Mouse (Mus musculus): ENCODE results near the gene Peg10.

DNA sequence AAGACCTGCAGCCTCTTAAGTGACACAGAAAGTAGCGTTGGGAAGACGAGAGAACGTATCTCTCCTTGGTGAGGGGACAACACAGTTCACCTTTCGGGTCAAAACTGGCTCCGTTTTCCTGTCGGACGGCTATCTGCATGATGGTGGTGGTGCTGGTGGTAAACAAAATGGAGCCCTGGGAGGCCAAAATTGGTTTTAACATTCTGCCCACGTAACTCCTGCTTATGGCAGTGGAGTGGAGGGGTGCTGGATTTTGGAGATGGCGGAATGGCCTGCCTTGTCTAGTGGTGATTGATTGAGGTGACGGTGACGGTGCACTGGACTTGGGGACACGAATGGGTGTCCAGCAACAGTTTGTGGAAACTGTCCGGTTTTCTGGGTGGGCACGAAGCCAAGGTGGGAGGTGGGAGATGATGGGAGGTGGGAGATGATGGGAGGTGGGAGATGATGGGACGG lies 1.4 kb downstream of the Peg10 start:
- TF ChIP-seq CTCF (IDR thresholded peaks at IDR 0.05; ENCODE audit: borderline replicate concordance, insufficient read depth, low read depth, low read length) (no peak), POLR2A (IDR thresholded peaks at IDR 0.05; ENCODE audit: borderline replicate concordance, insufficient read depth, low read length) (no peak)

Measured in cerebellum, adult 2 months (tissue).